Mouse (Mus musculus): Measurements from ENCODE around the gene Pde4a. TPM values are rescaled to one million over a fixed set of nuclear protein-coding genes. Genes with fewer than 3 reads are reported as not detected.

Pde4a gene
- polyA plus RNA-seq, 1 experiment, result 23.4 TPM

DNA sequence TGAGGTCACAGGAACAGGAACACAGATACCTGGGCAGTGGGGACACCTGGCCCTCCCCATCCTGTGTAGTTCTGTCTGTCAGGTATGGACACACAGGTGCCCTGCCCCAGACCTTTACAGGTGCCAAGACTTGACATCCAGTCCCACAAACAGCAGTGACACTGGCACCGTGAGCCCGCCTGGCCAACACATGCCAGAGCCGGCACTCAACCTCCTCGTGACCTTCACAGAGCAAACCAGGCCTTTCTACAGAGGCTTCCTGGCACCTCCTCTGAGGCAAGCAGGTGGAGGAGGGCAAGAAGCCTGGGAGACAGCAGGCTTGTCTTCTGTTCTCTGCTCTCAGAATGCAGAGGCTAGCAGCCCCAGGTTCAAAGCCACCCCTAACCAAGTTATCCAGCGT, 19.9 kb downstream of the Pde4a start:
- TF ChIP-seq POLR2A (IDR thresholded peaks at IDR 0.05; ENCODE audit: borderline replicate concordance, extremely low read depth, insufficient read depth, insufficient read length, poor library complexity, severe bottlenecking), result no peak
- TF ChIP-seq CTCF (IDR thresholded peaks at IDR 0.05; ENCODE audit: borderline replicate concordance, extremely low read depth, insufficient read depth, insufficient read length), result no peak
- DNase-seq (ENCODE audit: low read depth), result no peak

DNA sequence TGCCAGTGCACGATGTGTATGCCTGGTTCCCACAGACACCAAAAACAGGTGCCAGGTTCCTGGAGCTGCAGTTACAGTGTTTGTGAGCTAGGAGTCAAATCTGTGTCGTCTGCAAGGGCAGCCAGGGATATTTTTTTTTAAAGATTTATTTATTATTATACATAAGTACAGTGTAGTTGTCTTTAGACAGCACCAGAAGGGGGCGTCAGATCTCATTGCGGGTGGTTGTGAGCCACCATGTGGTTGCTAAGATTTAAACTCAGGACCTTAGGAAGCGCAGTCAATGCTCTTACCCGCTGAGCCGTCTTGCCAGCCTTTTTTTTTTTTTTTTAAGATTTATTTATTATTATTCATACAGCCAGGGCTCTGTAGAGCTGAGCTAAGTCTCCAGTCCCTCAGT, 24.4 kb downstream of the Pde4a start:
- TF ChIP-seq CTCF (IDR thresholded peaks at IDR 0.05; ENCODE audit: borderline replicate concordance, extremely low read depth, insufficient read depth, insufficient read length), result no peak
- peak; percentile 31 for DNase-seq (ENCODE audit: low read depth)

DNA sequence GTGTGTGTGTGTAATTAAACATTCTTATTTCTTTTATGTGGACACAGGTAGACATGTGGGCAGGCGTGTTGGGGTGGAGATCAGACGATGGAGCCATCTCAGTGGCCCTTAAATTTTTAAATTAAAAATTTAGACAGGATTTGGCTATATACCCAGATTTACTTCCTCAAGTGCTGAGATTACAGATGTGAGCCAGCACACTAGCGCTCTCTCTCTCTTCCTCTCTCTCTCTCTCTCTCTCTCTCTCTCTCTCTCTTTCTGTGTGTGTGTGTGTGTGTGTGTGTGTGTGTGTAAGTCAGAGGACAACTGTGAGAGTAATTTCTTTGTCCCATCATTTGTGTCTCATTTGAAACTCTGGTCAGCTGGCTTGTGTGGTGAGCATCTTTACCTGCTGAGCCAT, 25.2 kb downstream of the Pde4a start:
- DNase-seq (ENCODE audit: low read depth), result no peak
- TF ChIP-seq CTCF (IDR thresholded peaks at IDR 0.05; ENCODE audit: borderline replicate concordance, extremely low read depth, insufficient read depth, insufficient read length) (no peak), POLR2A (IDR thresholded peaks at IDR 0.05; ENCODE audit: borderline replicate concordance, extremely low read depth, insufficient read depth, insufficient read length, poor library complexity, severe bottlenecking) (no peak)

DNA sequence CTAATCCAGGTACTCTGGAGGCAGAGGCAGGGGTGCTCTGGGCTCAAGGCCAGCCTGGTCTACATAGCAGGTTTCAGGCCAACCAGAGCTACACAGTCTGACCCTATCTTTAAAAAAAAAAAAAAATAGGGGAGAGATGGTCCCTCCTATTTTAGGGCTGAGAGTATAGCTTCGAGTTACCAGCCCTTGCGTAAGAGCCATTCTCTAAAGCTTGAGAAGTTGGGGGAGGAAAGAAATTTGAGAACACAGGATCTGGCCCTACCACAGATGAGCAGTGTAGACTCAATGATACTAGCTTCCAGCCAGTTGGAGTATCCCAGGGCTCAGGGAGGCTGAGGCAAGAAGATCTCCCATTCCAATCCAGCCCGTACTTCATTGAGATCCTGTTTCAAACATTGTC, 28.3 kb downstream of the Pde4a start:
- TF ChIP-seq POLR2A (IDR thresholded peaks at IDR 0.05; ENCODE audit: borderline replicate concordance, extremely low read depth, insufficient read depth, insufficient read length, poor library complexity, severe bottlenecking), result no peak
- TF ChIP-seq CTCF (IDR thresholded peaks at IDR 0.05; ENCODE audit: borderline replicate concordance, extremely low read depth, insufficient read depth, insufficient read length), result no peak
- no peak for DNase-seq (ENCODE audit: low read depth)

DNA sequence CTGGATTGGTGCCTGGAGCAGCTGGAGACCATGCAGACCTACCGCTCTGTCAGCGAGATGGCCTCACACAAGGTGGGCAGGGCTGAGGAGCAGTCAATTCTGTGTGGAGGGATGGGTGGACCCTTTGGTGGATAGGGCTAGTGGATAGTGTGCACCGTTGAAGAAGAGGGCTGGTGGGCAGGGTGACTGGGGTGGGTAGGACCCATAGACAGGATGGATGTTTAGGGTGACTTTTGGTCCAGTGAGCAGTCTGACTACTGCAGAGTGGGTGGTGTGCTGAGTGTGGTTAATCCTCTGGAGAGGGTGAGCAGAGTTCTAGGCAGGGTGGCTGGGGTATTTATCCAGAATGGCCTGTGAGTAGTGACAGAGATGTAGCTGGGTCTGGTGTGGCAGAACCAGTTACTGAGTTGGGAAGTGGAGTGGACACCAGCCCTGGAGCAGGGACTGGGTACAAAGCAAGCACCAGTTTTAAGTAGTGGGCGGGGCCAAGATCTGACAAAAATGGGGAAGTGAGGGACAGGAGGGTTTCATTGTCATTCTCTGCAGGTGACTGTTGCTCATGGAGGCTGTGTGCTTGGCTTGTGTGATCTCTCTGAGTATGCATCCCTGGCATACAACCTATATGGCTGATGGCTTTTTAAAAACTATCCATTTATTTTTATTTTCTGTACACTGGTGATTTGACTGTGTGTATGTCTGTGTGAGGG, 29.4 kb downstream of the Pde4a start:
- TF ChIP-seq CTCF (IDR thresholded peaks at IDR 0.05; ENCODE audit: borderline replicate concordance, extremely low read depth, insufficient read depth, insufficient read length), result no peak
- no peak for TF ChIP-seq POLR2A (IDR thresholded peaks at IDR 0.05; ENCODE audit: borderline replicate concordance, extremely low read depth, insufficient read depth, insufficient read length, poor library complexity, severe bottlenecking)
- DNase-seq (ENCODE audit: low read depth), result no peak

DNA sequence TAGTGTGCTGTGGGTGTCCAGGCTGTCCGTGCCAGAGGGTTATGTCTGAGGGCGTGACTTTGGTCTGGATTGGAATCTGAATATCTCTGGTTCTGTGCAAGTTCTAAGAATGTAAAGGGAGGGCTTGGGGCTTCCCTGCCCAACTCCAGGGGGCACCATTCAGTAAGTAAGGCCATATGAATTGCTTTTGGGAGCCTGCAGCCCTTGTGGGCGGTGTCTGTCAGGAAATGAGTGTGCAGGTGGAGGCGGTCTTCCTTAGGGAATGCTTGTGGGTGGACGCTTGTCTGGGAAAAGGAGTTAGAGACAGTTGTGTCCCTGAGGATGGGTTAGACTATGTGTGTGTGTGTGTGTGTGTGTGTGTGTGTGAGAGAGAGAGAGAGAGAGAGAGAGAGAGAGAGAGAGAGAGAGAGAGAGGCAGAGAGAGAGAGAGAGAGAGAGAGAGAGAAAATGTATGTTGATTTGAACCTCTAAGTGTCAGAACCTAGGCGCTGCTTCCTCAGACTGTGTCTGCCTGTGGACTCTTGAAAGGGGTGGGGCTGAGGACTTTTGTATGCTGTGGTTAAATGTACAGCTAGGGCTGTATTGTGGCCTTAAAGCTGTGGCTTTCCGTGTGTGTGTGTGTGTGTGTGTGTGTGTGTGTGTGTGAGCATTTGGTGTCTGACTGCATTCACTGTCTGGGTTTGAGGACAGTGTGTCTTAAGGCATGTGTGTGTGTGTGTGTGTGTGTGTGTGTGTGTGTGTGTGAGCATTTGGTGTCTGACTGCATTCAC, 30.4 kb downstream of the Pde4a start:
- peak; percentile 18 for DNase-seq (ENCODE audit: low read depth)

DNA sequence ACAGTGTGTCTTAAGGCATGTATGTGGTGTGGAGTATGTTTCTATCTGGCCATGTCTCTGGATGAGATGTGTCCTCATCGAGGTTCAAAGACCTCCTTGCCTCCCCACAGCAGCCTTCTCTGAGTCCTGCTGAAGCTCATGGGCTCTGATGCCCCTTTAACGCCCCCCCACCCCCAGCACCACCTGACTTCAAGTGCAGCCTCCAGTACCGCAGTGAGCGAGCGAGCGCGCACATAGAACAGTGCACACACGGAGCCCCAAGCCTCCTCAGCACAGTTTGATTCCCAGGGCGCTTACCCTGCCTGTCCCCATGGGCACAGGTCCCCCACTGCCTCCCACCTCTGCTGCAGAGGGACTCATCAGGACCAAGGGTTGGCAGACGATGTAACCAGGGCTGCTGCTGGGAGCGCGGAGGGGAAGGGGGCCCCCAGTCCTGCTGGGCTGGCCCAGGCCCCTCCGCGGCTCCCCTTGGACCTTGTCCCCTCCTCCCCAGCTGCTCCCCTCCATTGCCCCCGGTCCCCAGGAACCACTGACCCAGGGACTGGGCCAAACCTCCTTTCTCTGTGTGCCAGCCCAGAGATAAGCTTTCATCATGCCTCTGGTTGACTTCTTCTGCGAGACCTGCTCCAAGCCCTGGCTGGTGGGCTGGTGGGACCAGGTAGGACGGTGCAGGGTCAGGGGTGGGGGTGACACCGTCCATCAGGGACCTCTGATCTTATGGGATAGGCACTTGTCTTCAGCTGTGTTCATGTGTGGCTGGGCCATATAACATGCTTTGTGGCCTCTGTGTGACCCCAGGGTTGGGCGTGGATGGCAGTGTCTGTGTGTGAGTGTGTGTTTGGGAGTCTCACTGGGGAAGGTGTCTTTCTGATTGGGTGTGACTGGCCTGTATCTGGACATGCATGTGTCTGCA, 31.3 kb downstream of the Pde4a start:
- TF ChIP-seq POLR2A (IDR thresholded peaks at IDR 0.05; ENCODE audit: borderline replicate concordance, extremely low read depth, insufficient read depth, insufficient read length, poor library complexity, severe bottlenecking), result 0 out of 2 replicates have a peak, but pooled peaks have one; percentile 19
- no peak for TF ChIP-seq CTCF (IDR thresholded peaks at IDR 0.05; ENCODE audit: borderline replicate concordance, extremely low read depth, insufficient read depth, insufficient read length)

DNA sequence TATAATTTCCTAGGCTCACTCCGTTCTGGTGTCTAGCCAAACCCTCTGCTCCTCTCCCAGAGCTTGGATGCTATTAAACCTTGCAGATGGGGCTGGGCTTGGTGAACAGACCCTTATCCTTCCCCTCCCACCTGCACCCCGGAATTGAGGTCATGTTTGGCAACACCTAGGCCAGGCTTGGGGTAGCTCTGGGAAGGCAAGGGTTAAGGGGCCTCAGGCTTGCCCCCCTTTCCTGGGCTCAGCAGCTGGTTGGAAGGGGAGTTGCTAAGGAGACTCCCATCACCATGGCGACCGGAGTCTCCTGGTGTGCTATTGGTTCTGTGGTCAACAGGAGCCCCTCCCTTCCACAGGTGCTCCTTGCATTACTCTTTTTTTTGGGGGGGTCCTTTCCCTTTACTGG, 32.5 kb downstream of the Pde4a start:
- peak; percentile 95 for DNase-seq (ENCODE audit: low read depth)
- no peak for TF ChIP-seq CTCF (IDR thresholded peaks at IDR 0.05; ENCODE audit: borderline replicate concordance, extremely low read depth, insufficient read depth, insufficient read length)
- TF ChIP-seq POLR2A (IDR thresholded peaks at IDR 0.05; ENCODE audit: borderline replicate concordance, extremely low read depth, insufficient read depth, insufficient read length, poor library complexity, severe bottlenecking), result no peak

More for the DNA sequence above, 31.3 kb downstream of the Pde4a start:
- DNase-seq (ENCODE audit: low read depth), result peak; percentile 88

DNA sequence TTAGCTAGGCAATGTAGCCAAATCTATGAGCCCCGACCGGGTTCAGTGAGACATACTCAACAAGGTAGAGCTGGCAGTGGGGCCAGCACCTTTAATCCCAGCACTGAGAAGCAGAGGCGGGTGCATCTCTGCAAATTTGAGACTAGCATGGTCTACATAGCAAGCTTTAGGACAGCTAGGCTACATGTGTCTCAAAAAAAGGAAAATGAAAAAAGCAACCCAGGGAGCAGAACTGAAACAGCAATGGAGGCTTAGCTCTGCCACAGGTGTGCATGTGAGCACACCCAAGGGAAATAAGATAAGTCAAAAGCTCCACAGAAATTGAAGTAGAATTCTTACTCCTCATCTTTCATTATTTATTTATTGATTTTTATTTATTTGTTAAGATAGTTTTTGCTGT, 33.4 kb downstream of the Pde4a start:
- DNase-seq (ENCODE audit: low read depth), result no peak
- TF ChIP-seq POLR2A (IDR thresholded peaks at IDR 0.05; ENCODE audit: borderline replicate concordance, extremely low read depth, insufficient read depth, insufficient read length, poor library complexity, severe bottlenecking) (no peak), CTCF (IDR thresholded peaks at IDR 0.05; ENCODE audit: borderline replicate concordance, extremely low read depth, insufficient read depth, insufficient read length) (no peak)

DNA sequence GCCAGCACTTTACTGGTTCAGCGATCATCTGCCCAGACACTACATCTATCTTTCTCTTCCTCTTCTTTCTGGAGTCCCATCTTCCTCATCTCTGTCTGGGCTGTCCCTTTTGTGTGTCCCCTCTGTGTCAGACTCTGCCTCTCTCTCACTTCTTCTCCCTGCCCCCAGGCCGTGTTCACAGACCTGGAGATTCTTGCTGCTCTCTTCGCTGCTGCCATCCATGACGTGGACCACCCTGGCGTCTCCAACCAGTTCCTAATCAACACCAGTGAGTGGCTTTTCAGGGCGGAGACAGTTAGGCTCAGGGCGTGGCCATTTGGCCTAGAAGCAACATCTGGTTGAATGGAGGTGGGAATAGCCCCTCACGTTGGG, 38.6 kb downstream of the Pde4a start:
- DNase-seq (ENCODE audit: low read depth), result no peak
- TF ChIP-seq POLR2A (IDR thresholded peaks at IDR 0.05; ENCODE audit: borderline replicate concordance, extremely low read depth, insufficient read depth, insufficient read length, poor library complexity, severe bottlenecking) (no peak), CTCF (IDR thresholded peaks at IDR 0.05; ENCODE audit: borderline replicate concordance, extremely low read depth, insufficient read depth, insufficient read length) (no peak)

DNA sequence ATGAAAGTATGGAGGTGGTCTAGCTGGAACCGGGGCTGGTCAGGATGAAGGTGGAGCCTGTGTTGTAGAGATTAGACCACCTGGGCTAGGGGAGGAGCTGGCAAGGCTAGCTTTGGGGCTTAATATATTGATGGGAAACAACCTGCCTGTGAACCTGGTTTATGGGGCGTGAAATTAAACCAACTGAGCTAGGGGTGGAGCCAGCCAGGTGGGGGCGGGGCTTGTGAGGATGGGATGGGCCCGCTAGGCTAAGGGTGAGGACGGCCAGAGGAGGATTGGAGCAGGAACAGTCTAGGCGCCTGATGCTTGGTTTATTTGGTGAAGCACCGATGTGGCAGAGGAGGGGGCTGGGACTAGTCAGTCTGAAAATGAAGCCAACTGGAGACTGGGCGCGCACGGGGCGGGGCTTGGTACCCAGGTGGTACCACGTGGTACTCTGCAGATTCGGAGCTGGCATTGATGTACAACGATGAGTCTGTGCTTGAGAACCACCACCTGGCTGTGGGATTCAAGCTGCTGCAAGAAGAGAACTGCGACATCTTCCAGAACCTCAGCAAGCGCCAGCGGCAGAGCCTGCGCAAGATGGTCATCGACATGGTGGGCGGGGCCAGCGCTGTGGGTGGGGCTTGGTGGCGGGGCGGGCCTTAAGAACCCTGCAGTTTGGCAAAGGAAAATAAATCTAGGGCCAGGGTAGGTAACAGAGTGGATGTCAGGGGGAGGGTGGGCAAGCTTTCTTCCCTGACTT, 39.2 kb downstream of the Pde4a start:
- DNase-seq (ENCODE audit: low read depth), result peak; percentile 61
- TF ChIP-seq CTCF (IDR thresholded peaks at IDR 0.05; ENCODE audit: borderline replicate concordance, extremely low read depth, insufficient read depth, insufficient read length) (no peak), POLR2A (IDR thresholded peaks at IDR 0.05; ENCODE audit: borderline replicate concordance, extremely low read depth, insufficient read depth, insufficient read length, poor library complexity, severe bottlenecking) (no peak)

Measured in brain, embryonic 14.5 days (tissue).